Mouse (Mus musculus) CH12.LX (cell line): Measurements from ENCODE around the gene Lat. TPM values are rescaled to one million over a fixed set of nuclear protein-coding genes. Genes with fewer than 3 reads are reported as not detected.

ENCODE experiments used
- DNase-seq: peaks from one replicate; pipeline ENCODE4 v3.0.0-alpha.2; 2013; ENCODE audit errors: extremely low read depth
- H3K27ac ChIP-seq: 2 replicates; pipeline ENCODE4 v1.5.1; 2012; ENCODE audit warnings: low read depth, mild to moderate bottlenecking, control low read depth, moderate library complexity; ENCODE audit not compliant: insufficient read depth
- H3K27me3 ChIP-seq: replicated peaks from 2 replicates; pipeline ENCODE3; 2012; ENCODE audit warnings: inconsistent platforms
- H3K36me3 ChIP-seq, 2 experiments: replicated peaks in 1 of 2; 2 replicates each; pipeline versions ENCODE3 to v1.6.1; 2012; ENCODE audit warnings: inconsistent platforms in 1 of 2, low read length in 1 of 2, mild to moderate bottlenecking in 1 of 2, mixed read lengths in 1 of 2, moderate library complexity in 1 of 2; ENCODE audit not compliant: control insufficient read depth in 1 of 2, insufficient read depth in 1 of 2
- H3K4me1 ChIP-seq, 2 experiments: 2 replicates each; pipeline ENCODE4 v1.6.1; 2012; ENCODE audit warnings: inconsistent platforms in 1 of 2, moderate library complexity in 1 of 2; ENCODE audit not compliant: insufficient read depth in 2 of 2, control insufficient read depth in 1 of 2
- H3K4me2 ChIP-seq: 2 replicates; pipeline ENCODE4 v1.6.1; 2012; ENCODE audit warnings: low read depth, mild to moderate bottlenecking, control low read depth; ENCODE audit not compliant: poor library complexity, insufficient read depth, severe bottlenecking
- H3K4me3 ChIP-seq, 3 experiments: fragments of 150-350 bp in 1 of 3; sonication (generic) in 1 of 3; replicated peaks in 1 of 3; 2 replicates each; pipeline versions ENCODE3 to v1.5.1; 2011 to 2012; ENCODE audit warnings: low read depth in 2 of 3, low read length in 2 of 3, mild to moderate bottlenecking in 2 of 3, moderate library complexity in 2 of 3, control low read depth in 1 of 3, improper control_type of control experiment in 1 of 3, inconsistent platforms in 1 of 3, mixed read lengths in 1 of 3; ENCODE audit not compliant: poor library complexity in 1 of 3
- H3K79me2 ChIP-seq: replicated peaks from 2 replicates; pipeline ENCODE4 v1.6.1; 2012; ENCODE audit warnings: mild to moderate bottlenecking, moderate library complexity; ENCODE audit not compliant: control insufficient read depth, poor library complexity, insufficient read depth, severe bottlenecking; ENCODE audit errors: extremely low read depth
- H3K9ac ChIP-seq: 2 replicates; pipeline ENCODE4 v1.6.1; 2012; ENCODE audit warnings: low read depth, mild to moderate bottlenecking, control low read depth, moderate library complexity; ENCODE audit not compliant: insufficient read depth
- H3K9me3 ChIP-seq: replicated peaks from 2 replicates; pipeline ENCODE3; 2012; ENCODE audit warnings: low read length, inconsistent platforms, mixed read lengths
- BHLHE40 ChIP-seq: IDR thresholded peaks from 2 replicates; pipeline ENCODE4 v1.6.1; 2011; ENCODE audit warnings: mild to moderate bottlenecking, low read depth, low read length, improper control_type of control experiment
- CHD1 ChIP-seq: IDR thresholded peaks from 2 replicates; pipeline ENCODE4 v1.6.1; 2012; ENCODE audit warnings: low read depth, low read length, improper control_type of control experiment, inconsistent platforms
- CHD2 ChIP-seq: IDR thresholded peaks from 2 replicates; pipeline ENCODE4 v1.6.1; 2011; ENCODE audit warnings: low read length, improper control_type of control experiment
- CTCF ChIP-seq, 2 experiments: IDR thresholded peaks in 1 of 2; conservative IDR thresholded peaks in 1 of 2; 2 replicates each; pipeline ENCODE4 v1.5.1; 2011 to 2012; ENCODE audit warnings: low read depth in 2 of 2, low read length in 2 of 2, improper control_type of control experiment in 1 of 2, inconsistent platforms in 1 of 2, mild to moderate bottlenecking in 1 of 2, moderate library complexity in 1 of 2
- ELF1 ChIP-seq: IDR thresholded peaks from 2 replicates; pipeline ENCODE4 v1.6.1; 2014; ENCODE audit warnings: low read depth, mild to moderate bottlenecking, inconsistent platforms, low read length, improper control_type of control experiment
- EP300 ChIP-seq: IDR thresholded peaks from 2 replicates; pipeline ENCODE4 v1.6.1; 2011; ENCODE audit warnings: low read length, improper control_type of control experiment
- ETS1 ChIP-seq: conservative IDR thresholded peaks from 2 replicates; pipeline ENCODE4 v1.6.1; 2012; ENCODE audit warnings: low read depth, mild to moderate bottlenecking, inconsistent platforms, low read length, improper control_type of control experiment, moderate library complexity
- GABPA ChIP-seq: IDR thresholded peaks from 2 replicates; pipeline ENCODE4 v1.6.1; 2012; ENCODE audit warnings: low read depth, low read length, improper control_type of control experiment, inconsistent platforms; ENCODE audit not compliant: insufficient replicate concordance
- HCFC1 ChIP-seq: IDR thresholded peaks from 2 replicates; pipeline ENCODE4 v1.6.1; 2012; ENCODE audit warnings: low read depth, mild to moderate bottlenecking, inconsistent platforms, low read length, improper control_type of control experiment
- JUN ChIP-seq: IDR thresholded peaks from 2 replicates; pipeline ENCODE4 v1.6.1; 2011; ENCODE audit warnings: low read depth, mild to moderate bottlenecking, low read length, improper control_type of control experiment, moderate library complexity; ENCODE audit not compliant: insufficient read depth
- KAT2A ChIP-seq: IDR thresholded peaks from 2 replicates; pipeline ENCODE4 v1.6.1; 2012; ENCODE audit warnings: low read length, improper control_type of control experiment, inconsistent platforms; ENCODE audit not compliant: insufficient replicate concordance
- MEF2A ChIP-seq: IDR thresholded peaks from 2 replicates; pipeline ENCODE4 v1.6.1; 2014; ENCODE audit warnings: low read depth, mild to moderate bottlenecking, inconsistent platforms, low read length, improper control_type of control experiment, borderline replicate concordance
- MXI1 ChIP-seq: IDR thresholded peaks from 2 replicates; pipeline ENCODE4 v1.6.1; 2011; ENCODE audit warnings: mild to moderate bottlenecking, low read depth, low read length, improper control_type of control experiment
- MYC ChIP-seq: IDR thresholded peaks from 2 replicates; pipeline ENCODE4 v1.6.1; 2011; ENCODE audit warnings: low read depth, mild to moderate bottlenecking, improper control_type of control experiment, low read length
- PAX5 ChIP-seq: IDR thresholded peaks from 2 replicates; pipeline ENCODE4 v1.6.1; 2012; ENCODE audit warnings: low read length, inconsistent platforms, mixed read lengths
- POLR2A ChIP-seq: IDR thresholded peaks from 2 replicates; pipeline ENCODE4 v1.6.1; 2011; ENCODE audit warnings: low read depth, mild to moderate bottlenecking, improper control_type of control experiment, low read length
- POLR2AphosphoS2 ChIP-seq: IDR thresholded peaks from 2 replicates; pipeline ENCODE4 v1.6.1; 2011; ENCODE audit warnings: low read depth, low read length, improper control_type of control experiment
- RCOR1 ChIP-seq: conservative IDR thresholded peaks from 2 replicates; pipeline ENCODE4 v1.6.1; 2012; ENCODE audit warnings: low read depth, mild to moderate bottlenecking, inconsistent platforms, low read length, improper control_type of control experiment
- SIN3A ChIP-seq: IDR thresholded peaks from 2 replicates; pipeline ENCODE4 v1.6.1; 2012; ENCODE audit warnings: low read length, improper control_type of control experiment, inconsistent platforms
- SMC3 ChIP-seq: IDR thresholded peaks from 2 replicates; pipeline ENCODE4 v1.6.1; 2011; ENCODE audit warnings: low read depth, low read length, improper control_type of control experiment
- TBP ChIP-seq: conservative IDR thresholded peaks from 2 replicates; pipeline ENCODE4 v1.6.1; 2011; ENCODE audit warnings: low read depth, low read length, improper control_type of control experiment
- TCF12 ChIP-seq: IDR thresholded peaks from 2 replicates; pipeline ENCODE4 v1.6.1; 2014; ENCODE audit warnings: low read depth, mild to moderate bottlenecking, inconsistent platforms, low read length, improper control_type of control experiment
- USF1 ChIP-seq: IDR thresholded peaks from 2 replicates; pipeline ENCODE4 v1.6.1; 2014; ENCODE audit warnings: low read depth, mild to moderate bottlenecking, inconsistent platforms, low read length, improper control_type of control experiment
- ZC3H11A ChIP-seq: IDR thresholded peaks from 2 replicates; pipeline ENCODE4 v1.6.1; 2012; ENCODE audit warnings: low read depth, mild to moderate bottlenecking, inconsistent platforms, low read length, improper control_type of control experiment
- ZNF384 ChIP-seq: IDR thresholded peaks from 2 replicates; pipeline ENCODE4 v1.6.1; 2012; ENCODE audit warnings: low read depth, low read length, improper control_type of control experiment, inconsistent platforms
- dilution Hi-C: fragments of 300-500 bp; cut with MboI; formaldehyde crosslinking; loops from 2 replicates; pipeline ENCODE4 v1.14.3; 2020; ENCODE audit warnings: low sequenced_read_pairs; ENCODE audit not compliant: extremely low pct_unique_long_range_greater_than_20kb, extremely low pct_ligation_motif_present
- in situ Hi-C: fragments of 300-500 bp; cut with MboI; formaldehyde crosslinking; loops from 3 replicates; pipeline ENCODE4 v1.14.3; 2019; ENCODE audit warnings: low sequenced_read_pairs, low pct_ligation_motif_present, low pct_unique_long_range_greater_than_20kb, mixed read lengths
- polyA plus RNA-seq: library from polyadenylated mRNA; unstranded; fragments of >175 nt; gene quantifications from 2 replicates; pipeline ENCODE4 v1.2.1, GENCODE M21; 2012; ENCODE audit warnings: low read depth; ENCODE audit not compliant: insufficient read length
- total RNA-seq, 2 experiments: library from RNA; depleted of rRNA; stranded (reverse); fragments of 300-350 nt in 1 of 2; fragments of >200 nt in 1 of 2; gene quantifications; 2 replicates each; pipeline ENCODE4 v1.2.3; 2012 to 2014

Gene Lat
- total and polyA plus RNA-seq, 3 experiments: 0.42 to 1.1 (median 0.55) TPM

GRCm38 (mm10) chr7:126354738-126355614 is 14.4 kb downstream of the Lat start:
- Histone ChIP-seq H3K9ac (no peak overlapping the region), H3K27me3 (peaks cover 3% of the 10 kb centered on the region), H3K9me3 (no peaks in the 10 kb centered on the region), H3K79me2 (no peaks in the 10 kb centered on the region), H3K4me1 (peaks cover 0 to 7% of the 10 kb centered on the region in 2 experiments; a peak in 2 of 4 replicates), H3K4me3 (no peak overlapping the region), H3K27ac (no peak overlapping the region), H3K36me3 (no peaks in the 10 kb centered on the region), H3K4me2 (no peak overlapping the region)
- dilution Hi-C loops (no loop called here), in situ Hi-C loops (loop anchor here (25.0 kb wide), 1 partner anchor 93 kb away; the partner anchor contains the start of gene Sbk1)
- no peak for TF ChIP-seq TCF12
- no peak for TF ChIP-seq MEF2A
- TF ChIP-seq EP300: no peak
- TF ChIP-seq JUN: no peak
- TF ChIP-seq PAX5: no peak
- no peak for TF ChIP-seq TBP
- no peak for TF ChIP-seq SMC3
- TF ChIP-seq RCOR1: no peak
- no peak for TF ChIP-seq MXI1
- TF ChIP-seq MYC: no peak
- TF ChIP-seq POLR2AphosphoS2: no peak
- TF ChIP-seq BHLHE40: no peak
- no peak for TF ChIP-seq KAT2A
- TF ChIP-seq POLR2A: no peak
- no peak for TF ChIP-seq CTCF (conservative IDR thresholded peaks at IDR 0.05 in 1 of 2, IDR thresholded peaks at IDR 0.05 in 1 of 2; ENCODE audit: low read depth in 2 of 2, low read length in 2 of 2)
- no peak for TF ChIP-seq USF1
- DNase-seq: no peak

- DNase-seq: no peak
- H3K4me1 ChIP-seq: peaks cover 2 to 7% of the 10 kb centered on the region in 2 experiments; a peak in 3 of 4 replicates
- in situ Hi-C loops: loop anchor here (25.0 kb wide), 1 partner anchor 92 kb away; the partner anchor contains the start of gene Sbk1
- H3K4me3 ChIP-seq: no peak overlapping the region
- H3K9ac ChIP-seq: no peak overlapping the region
- H3K4me2 ChIP-seq: no peak overlapping the region
- H3K79me2 ChIP-seq: no peaks in the 10 kb centered on the region
- TF ChIP-seq CHD1: no peak
- no peak for TF ChIP-seq EP300
- no peak for TF ChIP-seq GABPA
- no peak for TF ChIP-seq TCF12
- no peak for TF ChIP-seq CHD2
- no peak for TF ChIP-seq ZC3H11A
- no peak for TF ChIP-seq RCOR1
- no peak for TF ChIP-seq HCFC1
- no peak for TF ChIP-seq ZNF384
- TF ChIP-seq JUN: no peak
- TF ChIP-seq SMC3: no peak
- TF ChIP-seq PAX5: no peak
- TF ChIP-seq SIN3A: no peak
- no peak for TF ChIP-seq ELF1
- no peak for TF ChIP-seq ETS1
- H3K9me3 ChIP-seq: no peaks in the 10 kb centered on the region
- no peak overlapping the region for H3K27ac ChIP-seq
- peaks cover 3% of the 10 kb centered on the region for H3K27me3 ChIP-seq
- dilution Hi-C loops: no loop called here
- H3K36me3 ChIP-seq: no peaks in the 10 kb centered on the region
These were observed 15.4 kb downstream of the Lat start for GRCm38 (mm10) chr7:126353994-126354365.
